Mouse (Mus musculus): Measurements from ENCODE around the gene Tmem218.

- TF ChIP-seq CTCF (IDR thresholded peaks at IDR 0.05; ENCODE audit: control insufficient read depth, insufficient read depth, insufficient replicate concordance, low read depth, low read length) (peak; percentile 82; the same call in 1 of the 2 replicates), POLR2A (IDR thresholded peaks at IDR 0.05; ENCODE audit: control insufficient read depth, low read depth, low read length) (no peak)
Measured at GRCm38 (mm10) chr9:37177107-37177506, 30.9 kb upstream of the Tmem218 start.
